Mouse (Mus musculus): ENCODE measurements around the gene Olfr31.

Gene Olfr31

DNA sequence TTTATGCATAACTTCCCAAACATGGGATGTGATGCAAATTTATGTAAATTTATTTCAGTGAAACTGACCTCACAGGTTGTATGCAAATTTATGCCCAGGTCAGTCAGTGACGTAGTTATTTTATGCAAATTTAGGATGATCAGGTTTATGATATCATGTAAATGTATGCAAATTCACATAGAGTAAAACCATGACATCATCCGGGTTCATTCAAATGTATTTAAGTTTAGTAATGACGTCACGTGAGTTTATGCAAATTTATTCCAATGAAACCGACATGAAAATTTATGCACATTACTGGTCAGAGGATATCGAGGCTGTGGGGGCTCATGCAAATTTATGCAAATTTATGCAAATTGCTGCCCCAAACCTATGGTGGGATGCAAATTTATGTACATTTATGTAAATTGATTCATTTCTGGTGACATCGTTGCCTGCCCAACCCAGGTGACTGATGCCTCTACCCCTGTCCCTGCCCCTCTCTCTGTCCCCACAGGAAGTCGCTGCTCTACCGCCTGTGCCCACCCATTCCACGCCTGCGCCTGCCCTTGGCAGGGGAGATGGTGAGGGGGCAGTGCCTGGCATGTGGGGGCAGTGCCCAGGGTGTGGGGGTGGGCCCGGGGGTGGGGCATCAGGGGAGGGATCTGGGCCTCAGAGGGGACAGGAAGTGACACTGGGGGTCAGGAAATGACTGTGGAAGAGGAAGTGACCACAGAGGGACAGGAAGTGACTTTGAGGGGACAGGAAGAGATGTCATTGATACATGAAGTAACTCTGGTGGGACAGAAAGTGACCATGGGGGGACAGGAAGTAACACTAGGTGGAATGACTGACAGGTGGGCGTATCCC lies 32.1 kb downstream of the Olfr31 start:
- no peak for DNase-seq (ENCODE audit: low spot score)

DNA sequence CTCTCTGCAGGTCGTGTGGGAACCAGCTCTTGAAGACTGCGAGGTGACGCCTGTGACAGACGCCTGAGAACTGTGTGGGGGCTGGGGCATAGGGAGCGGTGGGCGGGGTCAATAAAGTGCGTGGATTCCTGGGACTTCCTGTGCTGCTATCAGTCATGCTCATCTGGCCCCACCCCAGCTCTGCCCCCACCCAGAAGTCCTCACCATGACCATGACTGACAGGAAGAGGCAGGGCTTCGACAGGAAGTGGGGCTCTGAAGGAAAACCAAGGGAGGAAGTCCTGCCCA lies 32.7 kb downstream of the Olfr31 start:
- no peak for DNase-seq (ENCODE audit: low spot score)
